Mouse (Mus musculus): Measurements from ENCODE around the gene Gm42517. TPM values are rescaled to one million over a fixed set of nuclear protein-coding genes. Genes with fewer than 3 reads are reported as not detected.

Gm42517 gene
- total and polyA plus RNA-seq, 2 experiments from 2014 or later: 4.5 to 97.0 TPM

DNA sequence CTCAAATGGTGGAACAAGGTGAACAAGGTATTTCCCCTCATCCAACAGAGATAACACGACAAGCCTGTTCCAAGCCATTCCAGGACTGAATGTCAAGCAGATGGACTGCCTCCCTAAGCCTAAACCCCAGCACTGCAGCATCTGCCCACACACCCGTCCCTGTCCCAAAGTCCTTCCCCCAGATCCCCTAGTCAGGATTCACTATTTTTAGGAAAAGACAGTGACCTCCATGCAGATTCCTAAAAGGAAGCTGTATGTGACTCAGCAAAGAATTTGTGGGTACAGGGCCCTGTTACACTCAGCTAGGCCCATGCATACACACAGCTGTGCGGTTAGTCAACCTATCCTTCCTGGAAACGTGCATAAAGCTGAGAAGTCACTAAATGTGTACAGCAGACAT, 18.7 kb upstream of the Gm42517 start:
- no peak for TF ChIP-seq CTCF (IDR thresholded peaks at IDR 0.05; ENCODE audit: low read depth)
- H3K27ac ChIP-seq: no peak overlapping the region
- no peak for ATAC-seq
- H3K9ac ChIP-seq (replicated peaks; ENCODE audit: low read length): no peak overlapping the region
- no peaks in the 10 kb centered on the region for H3K27me3 ChIP-seq (ENCODE audit: insufficient read depth, low read length)
- no peak overlapping the region for H3K4me2 ChIP-seq (ENCODE audit: low read depth, low read length)
- no peaks in the 10 kb centered on the region for H3K4me1 ChIP-seq (ENCODE audit: insufficient read depth, low read length)
- no peaks in the 10 kb centered on the region for H3K36me3 ChIP-seq (ENCODE audit: insufficient read depth, low read length)
- no peak overlapping the region for H3K4me3 ChIP-seq (ENCODE audit: low read length)
- no peaks in the 10 kb centered on the region; the same call in 1 of the 2 replicates for H3K9me3 ChIP-seq (ENCODE audit: low read length)
- WGBS: 75% methylated on average over 4 of the region's 4 CpGs
- DNase-seq (ENCODE audit: low spot score): no peak

DNA sequence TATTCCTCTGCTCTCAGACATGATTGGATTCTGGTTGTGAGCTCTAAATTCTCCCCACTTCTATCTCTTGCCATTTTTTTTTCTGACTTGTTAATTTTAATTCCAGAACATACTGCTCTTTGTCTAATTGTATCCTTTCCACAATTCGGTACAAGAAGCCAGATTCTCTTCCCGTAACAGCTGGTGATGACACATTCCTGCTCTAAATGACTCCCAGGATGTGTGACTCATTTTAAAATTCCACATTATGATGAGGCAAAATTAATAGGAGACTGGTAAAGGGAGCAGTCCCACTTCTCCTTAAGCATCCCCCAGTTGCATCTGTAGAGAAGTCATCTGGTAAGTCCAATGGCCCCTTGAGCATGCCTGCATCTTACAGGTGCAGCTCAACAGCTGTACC, 17.9 kb upstream of the Gm42517 start:
- H3K4me3 ChIP-seq (ENCODE audit: low read length): no peak overlapping the region
- ATAC-seq: no peak

DNA sequence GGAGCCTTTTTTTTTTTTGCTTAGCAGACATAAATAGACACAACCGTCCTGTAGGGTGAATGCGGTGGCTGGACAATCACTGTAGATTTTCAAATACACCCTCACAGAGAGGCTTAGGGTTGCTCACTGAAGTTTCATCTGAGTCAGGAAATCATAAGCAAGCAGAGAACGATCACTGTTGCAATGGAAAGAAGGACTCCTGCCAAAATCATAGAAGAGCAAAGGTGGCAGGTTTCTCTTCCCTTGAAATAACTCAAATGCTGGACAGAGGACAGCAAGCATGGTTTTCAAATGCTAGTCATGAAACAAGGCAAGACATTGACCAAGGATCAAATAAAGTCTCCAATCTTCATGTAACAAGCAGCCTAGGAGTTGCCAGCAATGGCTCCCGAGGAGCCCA, 10.6 kb upstream of the Gm42517 start:
- Histone ChIP-seq H3K9me3 (ENCODE audit: low read length) (no peaks in the 10 kb centered on the region; the same call in 1 of the 2 replicates), H3K9ac (replicated peaks; ENCODE audit: low read length) (no peak overlapping the region), H3K27me3 (ENCODE audit: insufficient read depth, low read length) (no peaks in the 10 kb centered on the region), H3K4me2 (ENCODE audit: low read depth, low read length) (no peak overlapping the region), H3K4me1 (ENCODE audit: insufficient read depth, low read length) (no peaks in the 10 kb centered on the region), H3K27ac (no peak overlapping the region), H3K4me3 (ENCODE audit: low read length) (no peak overlapping the region), H3K36me3 (ENCODE audit: insufficient read depth, low read length) (no peaks in the 10 kb centered on the region)
- WGBS: 89% methylated on average over 4 of the region's 4 CpGs
- ATAC-seq: no peak
- DNase-seq (ENCODE audit: low spot score): no peak
- TF ChIP-seq CTCF (IDR thresholded peaks at IDR 0.05; ENCODE audit: low read depth): no peak

More for the DNA sequence above, 17.9 kb upstream of the Gm42517 start:
- Histone ChIP-seq H3K4me1 (ENCODE audit: insufficient read depth, low read length) (no peaks in the 10 kb centered on the region), H3K27me3 (ENCODE audit: insufficient read depth, low read length) (no peaks in the 10 kb centered on the region), H3K36me3 (ENCODE audit: insufficient read depth, low read length) (no peaks in the 10 kb centered on the region), H3K27ac (no peak overlapping the region), H3K4me2 (ENCODE audit: low read depth, low read length) (no peak overlapping the region), H3K9me3 (ENCODE audit: low read length) (no peaks in the 10 kb centered on the region; the same call in 1 of the 2 replicates), H3K9ac (replicated peaks; ENCODE audit: low read length) (no peak overlapping the region)
- no peak for TF ChIP-seq CTCF (IDR thresholded peaks at IDR 0.05; ENCODE audit: low read depth)
- no peak for DNase-seq (ENCODE audit: low spot score)
- WGBS: 75% methylated on average over 2 of the region's 2 CpGs

DNA sequence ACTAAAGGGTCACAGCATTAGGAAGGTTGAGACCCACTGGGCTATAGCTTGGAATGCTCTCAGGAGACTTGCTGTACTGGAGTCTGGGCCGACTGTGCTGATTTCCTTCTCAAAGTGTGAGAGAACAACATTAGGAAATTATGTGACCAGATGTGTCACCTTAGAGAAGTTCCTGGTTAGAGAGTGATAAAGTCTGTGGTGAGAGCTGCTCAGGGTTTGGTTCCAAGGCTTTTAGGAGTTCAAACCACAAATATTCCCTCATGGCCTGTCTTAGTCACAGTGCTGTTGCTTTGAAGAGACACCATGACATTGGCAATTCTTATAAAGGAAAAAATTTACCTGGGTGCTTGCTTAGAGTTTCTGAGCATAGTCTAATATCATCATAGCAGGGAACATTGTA, 8.3 kb upstream of the Gm42517 start:
- Histone ChIP-seq H3K27ac (no peak overlapping the region), H3K27me3 (ENCODE audit: insufficient read depth, low read length) (peaks cover 15% of the 10 kb centered on the region; the same call in 1 of the 2 replicates), H3K9ac (replicated peaks; ENCODE audit: low read length) (no peak overlapping the region), H3K4me2 (ENCODE audit: low read depth, low read length) (no peak overlapping the region), H3K4me3 (ENCODE audit: low read length) (no peak overlapping the region), H3K9me3 (ENCODE audit: low read length) (no peaks in the 10 kb centered on the region), H3K4me1 (ENCODE audit: insufficient read depth, low read length) (no peaks in the 10 kb centered on the region), H3K36me3 (ENCODE audit: insufficient read depth, low read length) (no peaks in the 10 kb centered on the region)
- 63% methylated on average over 1 of the region's 1 CpGs for WGBS
- DNase-seq (ENCODE audit: low spot score): no peak
- no peak for ATAC-seq
- no peak for TF ChIP-seq CTCF (IDR thresholded peaks at IDR 0.05; ENCODE audit: low read depth)

DNA sequence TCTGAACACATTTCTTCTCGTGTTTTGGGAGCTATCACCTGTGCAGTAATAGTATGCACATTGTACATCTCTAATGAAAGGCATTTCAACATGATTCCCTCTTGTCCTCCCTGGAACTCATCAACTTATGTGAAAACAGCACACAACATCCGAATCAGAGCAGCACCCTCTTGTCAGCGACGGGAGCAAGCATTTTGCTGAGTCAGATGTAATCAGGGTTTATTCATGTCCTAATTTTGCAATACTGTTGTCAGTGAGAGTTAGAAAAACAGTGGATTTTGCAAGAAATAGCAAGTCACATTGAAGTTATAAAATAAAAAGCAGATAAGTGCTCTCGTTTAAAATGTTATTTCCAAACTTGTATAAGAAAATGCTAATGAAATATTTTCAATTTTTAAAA, 6.4 kb upstream of the Gm42517 start:
- H3K4me2 ChIP-seq (ENCODE audit: low read depth, low read length): no peak overlapping the region
- peaks cover 28% of the 10 kb centered on the region; the same call in 1 of the 2 replicates for H3K27me3 ChIP-seq (ENCODE audit: insufficient read depth, low read length)
- no peak overlapping the region for H3K27ac ChIP-seq
- 74% methylated on average over 5 of the region's 5 CpGs for WGBS
- no peak for ATAC-seq
- TF ChIP-seq CTCF (IDR thresholded peaks at IDR 0.05; ENCODE audit: low read depth): no peak
- no peak overlapping the region for H3K9ac ChIP-seq (replicated peaks; ENCODE audit: low read length)
- H3K4me3 ChIP-seq (ENCODE audit: low read length): no peak overlapping the region
- no peaks in the 10 kb centered on the region for H3K9me3 ChIP-seq (ENCODE audit: low read length)
- 0 out of 2 replicates have a peak, but pooled peaks cover 4% of the 10 kb centered on the region for H3K4me1 ChIP-seq (ENCODE audit: insufficient read depth, low read length)
- H3K36me3 ChIP-seq (ENCODE audit: insufficient read depth, low read length): no peaks in the 10 kb centered on the region
- no peak for DNase-seq (ENCODE audit: low spot score)

DNA sequence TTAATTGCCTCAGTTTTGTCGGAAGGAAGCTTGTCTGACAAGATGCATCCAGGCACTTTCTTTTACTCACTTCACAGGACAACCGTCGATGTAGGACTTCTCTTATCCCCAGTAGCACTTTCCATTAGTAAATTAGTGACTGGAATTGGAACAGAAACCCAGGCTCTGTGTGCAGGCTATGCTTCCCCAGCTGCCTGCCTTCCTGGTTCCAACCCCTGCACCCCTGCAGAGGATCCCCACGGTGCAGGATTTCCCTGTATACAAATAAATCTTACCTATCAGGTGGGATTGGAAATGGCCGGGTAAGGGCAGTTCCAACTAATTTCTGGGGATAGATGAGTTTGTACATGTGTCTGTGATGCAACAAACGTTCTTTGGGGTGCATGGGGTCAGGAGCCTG, 2.2 kb upstream of the Gm42517 start:
- Histone ChIP-seq H3K4me2 (ENCODE audit: low read depth, low read length) (no peak overlapping the region), H3K36me3 (ENCODE audit: insufficient read depth, low read length) (no peaks in the 10 kb centered on the region), H3K4me1 (ENCODE audit: insufficient read depth, low read length) (peaks cover 4% of the 10 kb centered on the region; the same call in 1 of the 2 replicates), H3K4me3 (ENCODE audit: low read length) (no peak overlapping the region; the same call in 1 of the 2 replicates), H3K9ac (replicated peaks; ENCODE audit: low read length) (no peak overlapping the region), H3K9me3 (ENCODE audit: low read length) (no peaks in the 10 kb centered on the region), H3K27ac (no peak overlapping the region), H3K27me3 (ENCODE audit: insufficient read depth, low read length) (peaks cover 37% of the 10 kb centered on the region)
- ATAC-seq: no peak
- TF ChIP-seq CTCF (IDR thresholded peaks at IDR 0.05; ENCODE audit: low read depth): no peak
- no peak for DNase-seq (ENCODE audit: low spot score)
- 5% methylated on average over 6 of the region's 6 CpGs for WGBS

DNA sequence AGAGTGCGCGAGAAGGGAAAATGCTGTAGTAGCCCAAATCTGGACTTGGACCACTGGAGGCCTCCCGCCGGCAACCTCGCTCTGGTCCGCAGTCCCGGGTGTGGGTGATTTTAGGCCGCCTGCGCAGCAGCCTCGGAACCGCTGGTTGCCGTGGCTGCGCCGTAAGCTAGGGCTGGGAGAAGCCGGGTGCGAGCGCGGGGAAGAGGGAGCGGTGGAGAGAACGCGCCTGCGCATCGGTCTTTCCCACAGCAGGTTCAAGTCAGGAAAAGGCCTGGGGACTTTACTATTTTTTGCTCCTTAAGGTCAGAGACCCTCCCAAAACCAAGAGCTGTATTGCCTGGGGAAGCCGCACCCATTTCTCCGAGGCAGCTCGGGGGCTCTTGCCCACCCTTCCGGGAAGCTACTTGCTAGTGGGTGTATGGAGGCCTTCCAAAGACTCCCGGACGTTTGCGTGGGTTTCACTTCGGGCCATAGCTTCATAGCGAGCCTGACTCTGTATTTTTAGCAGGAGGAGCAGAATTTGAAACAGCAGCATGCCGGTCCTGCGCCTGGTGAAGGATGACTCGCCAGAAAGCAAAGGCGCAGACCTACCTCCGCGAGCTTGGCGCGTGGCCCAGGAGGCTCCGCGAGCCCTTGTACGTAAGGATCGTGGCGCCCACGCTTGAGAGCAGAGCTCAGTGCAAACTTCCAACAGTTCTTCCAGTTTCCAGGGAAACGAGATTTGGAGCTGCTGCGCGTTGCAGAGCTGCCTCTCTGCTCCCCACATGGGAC, 1.3 kb upstream of the Gm42517 start:
- peak; percentile 74 for DNase-seq (ENCODE audit: low spot score)
- H3K9me3 ChIP-seq (ENCODE audit: low read length): no peaks in the 10 kb centered on the region
- peak overlapping the region; percentile 88 for H3K4me2 ChIP-seq (ENCODE audit: low read depth, low read length)
- peak; percentile 50 for ATAC-seq
- peak overlapping the region; percentile 32; the same call in 1 of the 2 replicates for H3K27ac ChIP-seq
- TF ChIP-seq CTCF (IDR thresholded peaks at IDR 0.05; ENCODE audit: low read depth): no peak
- H3K27me3 ChIP-seq (ENCODE audit: insufficient read depth, low read length): peaks cover 43% of the 10 kb centered on the region
- peak overlapping the region; percentile 10; the same call in 1 of the 2 replicates for H3K9ac ChIP-seq (replicated peaks; ENCODE audit: low read length)
- peaks cover 4% of the 10 kb centered on the region; the same call in 1 of the 2 replicates for H3K4me1 ChIP-seq (ENCODE audit: insufficient read depth, low read length)
- H3K4me3 ChIP-seq (ENCODE audit: low read length): peak overlapping the region; percentile 72
- under 1% methylated on average over 49 of the region's 49 CpGs for WGBS
- H3K36me3 ChIP-seq (ENCODE audit: insufficient read depth, low read length): no peaks in the 10 kb centered on the region
